Mouse (Mus musculus) heart, adult 2 months (tissue): Measurements from ENCODE around the gene Ttll11.

Experiments used
- CTCF ChIP-seq: fragments of 200-600 bp; IDR thresholded peaks from 2 replicates; pipeline ENCODE4 v1.8.1; 2022; ENCODE audit warnings: antibody characterized with exemption, mild to moderate bottlenecking, moderate library complexity
- POLR2A ChIP-seq: fragments of 200-500 bp; IDR thresholded peaks from 2 replicates; pipeline ENCODE4 v1.6.1; 2011; ENCODE audit warnings: mild to moderate bottlenecking, low read depth, low read length, control low read depth; ENCODE audit not compliant: insufficient read depth

- peak; percentile 46 for TF ChIP-seq CTCF
- no peak for TF ChIP-seq POLR2A
These were observed 124.8 kb downstream of the Ttll11 start for GRCm38 (mm10) chr2:35854877-35855276.
